Mouse (Mus musculus) brain, embryonic 14.5 days (tissue): ENCODE measurements at regions not wholly inside any gene's neighbourhood (a gene's known extent, or its start where the extent isn't known, plus 50 kb on each side); places are given as distances from the start of the nearest gene placed in this dataset.

Experiments used
- CTCF ChIP-seq: fragments of 200-500 bp; IDR thresholded peaks from 2 replicates; pipeline ENCODE4 v1.5.1; 2012; ENCODE audit warnings: inconsistent platforms, mild to moderate bottlenecking, moderate library complexity, borderline replicate concordance; ENCODE audit not compliant: insufficient read depth, insufficient read length; ENCODE audit errors: extremely low read depth
- POLR2A ChIP-seq: fragments of 200-500 bp; IDR thresholded peaks from 2 replicates; pipeline ENCODE4 v1.6.1; 2012; ENCODE audit warnings: mild to moderate bottlenecking, inconsistent platforms, borderline replicate concordance; ENCODE audit not compliant: poor library complexity, insufficient read depth, insufficient read length, severe bottlenecking; ENCODE audit errors: extremely low read depth

DNA sequence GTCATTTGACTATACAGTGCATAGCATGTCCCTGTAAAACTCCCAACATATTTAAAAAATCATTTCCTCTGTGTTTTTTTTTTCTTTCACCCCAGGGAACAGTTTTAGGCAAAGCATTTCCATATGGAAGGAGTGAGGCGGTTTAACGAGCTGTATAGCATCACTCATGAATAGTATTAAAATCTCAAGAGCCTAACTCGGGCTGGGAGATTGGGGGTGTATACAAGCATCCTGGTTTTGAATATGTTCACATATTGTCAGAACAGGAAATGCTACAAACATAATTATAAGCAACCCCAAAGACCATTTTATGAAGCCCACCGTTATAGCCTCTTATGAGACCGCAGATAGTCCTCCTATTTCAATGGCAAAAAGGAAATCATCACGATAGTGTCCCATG is 370.5 kb downstream of the Pros1 start:
- TF ChIP-seq CTCF = no peak
- no peak for TF ChIP-seq POLR2A
